Mouse (Mus musculus) thymus, adult 18-20 months (tissue): Measurements from ENCODE around the gene Trim24.
A peak's percentile ranks its signal among the peaks of the same experiment; 100 is the strongest.
"Not testable (repeated sequence)": the region's sequence is repeated elsewhere in the genome, so short reads cannot be mapped to it uniquely, and the experiment has no call there.

Experiments used
- DNase-seq, 2 experiments: peaks; one replicate each; pipeline ENCODE4 v3.0.0; 2022; ENCODE audit warnings: mixed read lengths in 2 of 2

Gene Trim24

GRCm38 (mm10) chr6:37870245-37871136 is at the start of gene Trim24:
TSS of gene Trim24 (plus strand) at chr6:37870811.
- peak; percentile 89 to 93 for DNase-seq

GRCm38 (mm10) chr6:37821531-37822051 is 49.0 kb upstream of the Trim24 start:
- DNase-seq, result no peak

GRCm38 (mm10) chr6:37822390-37822789 is 48.2 kb upstream of the Trim24 start:
- no peak for DNase-seq

GRCm38 (mm10) chr6:37823731-37824130 is 46.9 kb upstream of the Trim24 start:
- DNase-seq, result no peak

GRCm38 (mm10) chr6:37825331-37826115 is 45.1 kb upstream of the Trim24 start:
- not testable (repeated sequence) for DNase-seq

- DNase-seq, result no peak
Observed at GRCm38 (mm10) chr6:37828955-37829354, 41.7 kb upstream of the Trim24 start.

GRCm38 (mm10) chr6:37829631-37830030 is 41.0 kb upstream of the Trim24 start:
- no peak for DNase-seq

- no peak for DNase-seq
Observed at GRCm38 (mm10) chr6:37833691-37834090, 36.9 kb upstream of the Trim24 start.

- DNase-seq, result not testable (repeated sequence)
Observed at GRCm38 (mm10) chr6:37836951-37837565, 33.6 kb upstream of the Trim24 start.

GRCm38 (mm10) chr6:37842779-37843605 is 27.6 kb upstream of the Trim24 start:
- DNase-seq, result no peak

GRCm38 (mm10) chr6:37843647-37844273 is 26.9 kb upstream of the Trim24 start:
- no peak for DNase-seq

GRCm38 (mm10) chr6:37844947-37845346 is 25.7 kb upstream of the Trim24 start:
- DNase-seq, result not testable (repeated sequence)

- DNase-seq, result not testable (repeated sequence)
Observed at GRCm38 (mm10) chr6:37847531-37847930, 23.1 kb upstream of the Trim24 start.

GRCm38 (mm10) chr6:37851352-37851751 is 19.3 kb upstream of the Trim24 start:
- DNase-seq, result no peak

- no peak for DNase-seq
Observed at GRCm38 (mm10) chr6:37853289-37853688, 17.3 kb upstream of the Trim24 start.

- no peak for DNase-seq
Observed at GRCm38 (mm10) chr6:37855384-37855783, 15.2 kb upstream of the Trim24 start.

GRCm38 (mm10) chr6:37856300-37856699 is 14.3 kb upstream of the Trim24 start:
- DNase-seq, result not testable (repeated sequence)

GRCm38 (mm10) chr6:37857196-37857874 is 13.3 kb upstream of the Trim24 start:
- DNase-seq, result no peak

- no peak for DNase-seq
Observed at GRCm38 (mm10) chr6:37858126-37858525, 12.5 kb upstream of the Trim24 start.

GRCm38 (mm10) chr6:37862893-37863292 is 7.7 kb upstream of the Trim24 start:
- DNase-seq, result no peak
